Mouse (Mus musculus): ENCODE data around the gene Chchd4.

GRCm38 (mm10) chr6:91467106-91467505 lies 6.2 kb downstream of the Chchd4 start:
- TF ChIP-seq CTCF (IDR thresholded peaks at IDR 0.05; ENCODE audit: control insufficient read depth, insufficient read depth, low read length), result no peak
- no peak for TF ChIP-seq POLR2A (IDR thresholded peaks at IDR 0.05; ENCODE audit: borderline replicate concordance, control insufficient read depth, low read depth, low read length)

Measured in bone marrow, adult 2 months (tissue).